Mouse (Mus musculus) cerebellum, adult 2 months (tissue): ENCODE data around the gene Helt.

Experiments used
- CTCF ChIP-seq: fragments of 200-500 bp; IDR thresholded peaks from 2 replicates; pipeline ENCODE4 v1.5.1; 2011; ENCODE audit warnings: low read depth, mild to moderate bottlenecking, control low read depth, low read length, moderate library complexity, borderline replicate concordance; ENCODE audit not compliant: insufficient read depth
- POLR2A ChIP-seq: fragments of 200-500 bp; IDR thresholded peaks from 2 replicates; pipeline ENCODE4 v1.6.1; 2011; ENCODE audit warnings: low read length, control low read depth, borderline replicate concordance; ENCODE audit not compliant: insufficient read depth

DNA sequence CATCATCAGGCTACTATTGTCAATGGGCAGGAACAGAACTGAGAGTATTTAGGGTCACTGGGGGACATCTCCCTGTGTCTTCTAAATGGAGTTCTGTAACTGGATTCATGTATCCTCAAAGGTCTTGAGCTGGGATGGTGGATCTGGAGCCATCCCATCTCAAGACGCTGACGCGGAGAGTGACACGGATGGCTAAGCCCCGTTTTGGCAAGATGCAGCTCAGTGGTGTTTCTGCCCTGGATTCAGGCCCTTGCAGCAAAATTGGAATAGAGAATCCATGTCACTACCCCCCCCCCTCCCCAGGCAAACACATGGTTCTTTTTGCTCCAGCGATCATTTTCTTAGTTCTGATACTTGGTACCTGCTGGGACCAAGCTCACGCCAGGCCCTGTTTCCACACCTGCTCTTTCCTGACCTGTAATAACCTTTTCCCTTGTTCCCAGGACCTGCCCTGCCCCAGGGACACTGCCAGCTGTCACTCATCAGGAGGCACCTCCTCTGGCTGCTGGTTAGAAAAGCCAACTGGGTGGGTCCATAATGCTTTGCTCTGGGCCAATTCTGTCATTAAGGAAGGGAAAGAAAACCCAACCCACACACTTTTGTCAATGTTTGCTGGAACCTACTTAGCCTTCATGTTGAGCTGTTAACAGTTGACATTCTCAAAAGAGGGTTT is 38.1 kb upstream of the Helt start:
- TF ChIP-seq POLR2A (no peak), CTCF (no peak)
